Mouse (Mus musculus): Measurements from ENCODE around the gene L3mbtl2. TPM values are rescaled to one million over a fixed set of nuclear protein-coding genes. Genes with fewer than 3 reads are reported as not detected.

L3mbtl2 gene
- polyA plus RNA-seq (2012; rRNA removed): 8.9 and 10.7 TPM in 2 replicates
- polyA plus RNA-seq (2014; fragmentation: Nextera tagmentation; extraction: Ambion mirVana): 10.4 and 12.0 TPM in 2 replicates

DNA sequence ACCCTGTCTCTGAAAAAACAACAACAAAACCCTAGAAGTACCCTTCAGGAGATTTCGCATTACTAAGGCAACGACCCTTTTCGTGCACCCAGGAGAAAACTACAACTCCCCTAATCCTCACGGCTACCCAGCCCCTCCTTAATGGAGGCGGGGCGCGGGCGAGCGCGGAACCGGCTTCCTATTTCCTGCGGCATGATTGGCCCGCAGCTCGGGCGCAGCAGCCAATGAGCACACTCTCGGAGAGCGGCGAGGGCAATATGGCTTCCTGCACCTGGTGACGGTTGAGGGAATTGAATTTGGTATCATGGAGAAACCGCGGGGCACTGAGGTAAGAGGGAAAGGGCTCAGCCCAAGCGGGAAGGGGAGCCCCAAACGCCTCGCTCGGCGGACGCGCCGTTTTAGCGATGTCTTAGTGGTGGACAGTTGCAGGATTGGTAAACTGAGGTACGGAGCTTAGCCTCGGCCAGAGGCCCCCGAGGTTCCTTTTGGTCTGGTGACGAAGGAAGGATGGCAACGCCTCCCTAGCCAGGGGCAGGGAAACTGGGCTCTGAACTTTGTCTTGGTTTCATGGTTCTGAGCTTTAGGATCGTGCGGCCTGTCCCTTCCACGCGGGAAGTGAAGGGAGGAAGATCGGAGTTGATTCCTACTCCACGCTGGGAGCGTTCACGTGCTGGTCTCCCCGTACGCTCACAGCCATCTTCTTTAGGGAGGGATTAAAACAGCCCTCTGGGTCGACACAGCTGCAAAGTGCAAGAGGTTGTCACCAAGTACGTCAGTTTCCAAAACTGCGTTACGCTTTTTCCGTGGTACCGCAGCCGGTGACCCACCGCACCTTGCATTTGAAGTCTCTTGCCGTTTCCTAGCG lies at the start of gene L3mbtl2:
L3mbtl2 (plus strand) TSS at position 193 of the 865 bp plus-strand sequence.
- peak within 1 kb of the TSS; percentile 95 for H3K4me2 ChIP-seq (ENCODE audit: low read depth)
- ATAC-seq (ENCODE audit: insufficient read depth): peak; percentile 99
- no peaks in the 10 kb centered on the region for H3K27me3 ChIP-seq (ENCODE audit: control insufficient read depth, insufficient read depth, low read length)
- peaks cover 17% of the 10 kb centered on the region for H3K36me3 ChIP-seq (replicated peaks; ENCODE audit: control insufficient read depth, insufficient read depth, low read depth)
- H3K9me3 ChIP-seq (ENCODE audit: control insufficient read depth, low read length): no peaks in the 10 kb centered on the region
- H3K4me1 ChIP-seq (replicated peaks; ENCODE audit: control insufficient read depth in 2 of 2, insufficient read depth in 2 of 2, low read length in 1 of 2): peaks cover 5 to 11% of the 10 kb centered on the region in 2 experiments
- TF ChIP-seq EP300 (IDR thresholded peaks at IDR 0.05; ENCODE audit: low read depth): no peak
- TF ChIP-seq CTCF (IDR thresholded peaks at IDR 0.05; ENCODE audit: low read depth): peak; percentile 58
- H3K9ac ChIP-seq (replicated peaks): peak within 1 kb of the TSS; percentile 89
- peak within 1 kb of the TSS; percentile 86 to 95 for H3K4me3 ChIP-seq (ENCODE audit: insufficient read depth in 1 of 2, low read depth in 2 of 2, low read length in 2 of 2)
- peak within 1 kb of the TSS; percentile 45 for H3K27ac ChIP-seq
- under 1% methylated on average over 55 of the region's 55 CpGs for WGBS (ENCODE audit: insufficient replicate concordance)
- DNase-seq (ENCODE audit: low read depth in 3 of 3, low spot score in 3 of 3): peak; percentile 86 to 89 (median 87)

DNA sequence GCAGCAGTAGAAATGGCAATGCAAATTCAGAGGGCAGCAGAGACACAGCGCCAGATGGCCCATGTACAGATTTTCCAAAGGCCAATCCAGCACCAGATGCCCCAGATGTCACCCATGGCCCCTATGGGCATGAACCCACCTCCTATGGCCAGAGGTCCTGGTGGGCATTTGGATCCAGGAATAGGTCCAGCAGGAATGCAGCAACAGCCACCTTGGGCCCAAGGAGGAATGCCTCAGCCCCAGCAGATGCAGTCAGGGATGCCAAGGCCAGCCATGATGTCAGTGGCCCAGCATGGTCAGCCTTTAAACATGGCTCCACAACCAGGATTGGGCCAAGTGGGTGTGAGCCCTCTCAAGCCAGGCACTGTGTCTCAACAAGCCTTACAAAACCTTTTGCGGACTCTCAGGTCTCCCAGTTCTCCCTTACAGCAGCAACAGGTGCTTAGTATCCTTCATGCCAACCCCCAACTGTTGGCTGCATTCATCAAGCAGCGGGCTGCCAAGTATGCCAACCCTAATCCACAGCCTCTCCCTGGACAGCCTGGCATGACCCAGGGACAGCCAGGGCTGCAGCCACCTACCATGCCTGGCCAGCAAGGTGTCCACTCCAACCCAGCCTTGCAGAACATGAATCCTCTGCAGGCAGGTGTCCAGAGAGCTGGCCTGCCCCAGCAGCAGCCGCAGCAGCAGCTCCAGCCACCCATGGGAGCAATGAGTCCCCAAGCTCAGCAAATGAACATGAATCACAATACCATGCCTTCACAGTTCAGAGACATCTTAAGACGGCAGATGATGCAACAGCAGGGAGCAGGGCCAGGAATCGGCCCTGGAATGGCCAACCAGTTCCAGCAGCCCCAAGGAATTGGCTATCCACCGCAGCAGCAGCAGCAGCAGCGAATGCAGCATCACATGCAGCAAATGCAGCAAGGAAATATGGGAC lies 13.9 kb upstream of the L3mbtl2 start:
- no peaks in the 10 kb centered on the region for H3K9me3 ChIP-seq (ENCODE audit: control insufficient read depth, low read length)
- no peaks in the 10 kb centered on the region for H3K4me1 ChIP-seq (replicated peaks; ENCODE audit: control insufficient read depth in 2 of 2, insufficient read depth in 2 of 2, low read length in 1 of 2)
- 85% methylated on average over 8 of the region's 8 CpGs for WGBS (ENCODE audit: insufficient replicate concordance)
- no peak overlapping the region for H3K4me2 ChIP-seq (ENCODE audit: low read depth)
- H3K36me3 ChIP-seq (replicated peaks; ENCODE audit: control insufficient read depth, insufficient read depth, low read depth): peaks cover 58% of the 10 kb centered on the region
- no peak for ATAC-seq (ENCODE audit: insufficient read depth)
- no peak overlapping the region for H3K9ac ChIP-seq (replicated peaks)
- DNase-seq (ENCODE audit: low read depth in 3 of 3, low spot score in 3 of 3): no peak
- H3K27ac ChIP-seq: no peak overlapping the region
- no peaks in the 10 kb centered on the region for H3K27me3 ChIP-seq (ENCODE audit: control insufficient read depth, insufficient read depth, low read length)
- no peak overlapping the region for H3K4me3 ChIP-seq (ENCODE audit: insufficient read depth in 1 of 2, low read depth in 2 of 2, low read length in 2 of 2)
- TF ChIP-seq CTCF (IDR thresholded peaks at IDR 0.05; ENCODE audit: low read depth) (no peak), EP300 (IDR thresholded peaks at IDR 0.05; ENCODE audit: low read depth) (no peak)

DNA sequence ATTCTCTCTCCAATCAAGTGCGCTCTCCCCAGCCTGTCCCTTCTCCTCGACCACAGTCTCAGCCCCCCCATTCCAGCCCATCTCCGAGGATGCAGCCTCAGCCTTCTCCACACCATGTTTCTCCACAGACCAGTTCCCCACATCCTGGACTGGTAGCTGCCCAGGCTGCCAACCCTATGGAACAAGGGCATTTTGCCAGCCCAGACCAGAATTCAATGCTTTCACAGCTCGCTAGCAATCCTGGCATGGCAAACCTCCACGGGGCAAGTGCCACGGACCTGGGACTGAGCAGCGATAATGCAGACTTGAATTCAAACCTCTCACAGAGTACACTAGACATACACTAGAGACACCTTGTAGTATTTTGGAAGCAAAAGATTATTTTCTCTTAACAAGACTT lies 13.1 kb upstream of the L3mbtl2 start:
- Histone ChIP-seq H3K27me3 (ENCODE audit: control insufficient read depth, insufficient read depth, low read length) (no peaks in the 10 kb centered on the region), H3K9ac (replicated peaks) (no peak overlapping the region), H3K4me1 (replicated peaks; ENCODE audit: control insufficient read depth in 2 of 2, insufficient read depth in 2 of 2, low read length in 1 of 2) (no peaks in the 10 kb centered on the region), H3K9me3 (ENCODE audit: control insufficient read depth, low read length) (no peaks in the 10 kb centered on the region), H3K4me3 (ENCODE audit: insufficient read depth in 1 of 2, low read depth in 2 of 2, low read length in 2 of 2) (no peak overlapping the region), H3K27ac (no peak overlapping the region), H3K4me2 (ENCODE audit: low read depth) (no peak overlapping the region), H3K36me3 (replicated peaks; ENCODE audit: control insufficient read depth, insufficient read depth, low read depth) (peaks cover 49% of the 10 kb centered on the region)
- ATAC-seq (ENCODE audit: insufficient read depth) (no peak), DNase-seq (ENCODE audit: low read depth in 3 of 3, low spot score in 3 of 3) (no peak)
- WGBS (ENCODE audit: insufficient replicate concordance): 90% methylated on average over 7 of the region's 7 CpGs
- TF ChIP-seq EP300 (IDR thresholded peaks at IDR 0.05; ENCODE audit: low read depth): no peak
- no peak for TF ChIP-seq CTCF (IDR thresholded peaks at IDR 0.05; ENCODE audit: low read depth)

DNA sequence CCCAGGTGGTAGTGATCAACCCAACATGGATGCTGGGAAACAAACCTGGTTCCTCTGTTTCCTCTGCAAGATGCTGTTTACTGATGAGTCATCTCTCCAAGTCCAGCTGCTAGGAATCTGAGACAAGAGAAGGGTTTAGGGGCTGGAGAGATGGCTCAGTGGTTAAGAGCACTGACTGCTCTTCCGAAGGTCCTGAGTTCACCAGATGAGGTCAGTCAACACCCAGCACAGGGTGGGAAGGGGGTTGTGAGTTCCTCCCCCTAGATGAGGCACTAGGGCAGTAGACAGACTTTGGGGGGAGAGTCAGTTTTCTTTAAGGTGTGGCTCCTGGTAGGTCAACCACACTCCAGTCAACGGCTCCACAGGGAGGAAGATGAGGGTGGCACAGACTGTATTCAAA lies 2.0 kb upstream of the L3mbtl2 start:
- Histone ChIP-seq H3K9ac (replicated peaks) (no peak overlapping the region), H3K27ac (no peak overlapping the region), H3K4me3 (ENCODE audit: insufficient read depth in 1 of 2, low read depth in 2 of 2, low read length in 2 of 2) (no peak overlapping the region), H3K4me1 (replicated peaks; ENCODE audit: control insufficient read depth in 2 of 2, insufficient read depth in 2 of 2, low read length in 1 of 2) (peaks cover 5 to 11% of the 10 kb centered on the region in 2 experiments), H3K4me2 (ENCODE audit: low read depth) (no peak overlapping the region), H3K9me3 (ENCODE audit: control insufficient read depth, low read length) (no peaks in the 10 kb centered on the region), H3K27me3 (ENCODE audit: control insufficient read depth, insufficient read depth, low read length) (no peaks in the 10 kb centered on the region), H3K36me3 (replicated peaks; ENCODE audit: control insufficient read depth, insufficient read depth, low read depth) (no peaks in the 10 kb centered on the region)
- 67% methylated on average over 2 of the region's 2 CpGs for WGBS (ENCODE audit: insufficient replicate concordance)
- TF ChIP-seq EP300 (IDR thresholded peaks at IDR 0.05; ENCODE audit: low read depth) (no peak), CTCF (IDR thresholded peaks at IDR 0.05; ENCODE audit: low read depth) (no peak)
- ATAC-seq (ENCODE audit: insufficient read depth): no peak
- DNase-seq (ENCODE audit: low read depth in 3 of 3, low spot score in 3 of 3): no peak
